Mouse (Mus musculus): ENCODE data around the gene Gp6.
"Not testable (repeated sequence)": the region's sequence is repeated elsewhere in the genome, so short reads cannot be mapped to it uniquely, and the experiment has no call there.

Gene Gp6

GRCm38 (mm10) chr7:4397730-4398129 lies at the start of gene Gp6:
Gene Gp6 (minus strand): TSS chr7:4397744.
- no peak for DNase-seq

GRCm38 (mm10) chr7:4447138-4447537 lies 49.6 kb upstream of the Gp6 start:
- DNase-seq: no peak

GRCm38 (mm10) chr7:4445216-4445791 lies 47.8 kb upstream of the Gp6 start, which contains the start of gene Rdh13:
Gene Rdh13 (minus strand): TSS chr7:4445649.
- DNase-seq: peak; percentile 87 to 88

GRCm38 (mm10) chr7:4440549-4440948 lies 43.0 kb upstream of the Gp6 start:
- no peak for DNase-seq

- DNase-seq: no peak
Observed at GRCm38 (mm10) chr7:4437721-4438120, 40.2 kb upstream of the Gp6 start.

GRCm38 (mm10) chr7:4432026-4432425 lies 34.5 kb upstream of the Gp6 start:
- DNase-seq: no peak

GRCm38 (mm10) chr7:4431548-4431947 lies 34.0 kb upstream of the Gp6 start:
- DNase-seq: peak; percentile 56 to 62

GRCm38 (mm10) chr7:4430246-4430844 lies 32.8 kb upstream of the Gp6 start:
- DNase-seq: no peak

- DNase-seq: peak; percentile 85 to 94
Observed at GRCm38 (mm10) chr7:4427161-4427912, 29.8 kb upstream of the Gp6 start.

GRCm38 (mm10) chr7:4420230-4420629 lies 22.7 kb upstream of the Gp6 start:
- DNase-seq: no peak

GRCm38 (mm10) chr7:4419681-4420080 lies 22.1 kb upstream of the Gp6 start:
- no peak for DNase-seq

- DNase-seq: not testable (repeated sequence)
Observed at GRCm38 (mm10) chr7:4412406-4412805, 14.9 kb upstream of the Gp6 start.

- no peak for DNase-seq
Observed at GRCm38 (mm10) chr7:4373521-4373920, 24.0 kb downstream of the Gp6 start.

- DNase-seq: no peak
Observed at GRCm38 (mm10) chr7:4337509-4337908, 60.0 kb downstream of the Gp6 start, which contains the start of gene Ncr1. Gene Ncr1 (plus strand): TSS chr7:4337724.

- no peak for DNase-seq
Observed at GRCm38 (mm10) chr7:4323301-4323700, 74.2 kb downstream of the Gp6 start.
